Mouse (Mus musculus) bone marrow macrophage, adult 2 months (primary cell): ENCODE results near the gene Cdk8.

Source experiments
- CTCF ChIP-seq: IDR thresholded peaks from 2 replicates; pipeline ENCODE4 v1.5.1; 2012; ENCODE audit warnings: low read depth, mild to moderate bottlenecking, low read length, moderate library complexity
- POLR2A ChIP-seq: IDR thresholded peaks from 2 replicates; pipeline ENCODE4 v1.6.1; 2012; ENCODE audit warnings: mild to moderate bottlenecking, low read depth, low read length, borderline replicate concordance

DNA sequence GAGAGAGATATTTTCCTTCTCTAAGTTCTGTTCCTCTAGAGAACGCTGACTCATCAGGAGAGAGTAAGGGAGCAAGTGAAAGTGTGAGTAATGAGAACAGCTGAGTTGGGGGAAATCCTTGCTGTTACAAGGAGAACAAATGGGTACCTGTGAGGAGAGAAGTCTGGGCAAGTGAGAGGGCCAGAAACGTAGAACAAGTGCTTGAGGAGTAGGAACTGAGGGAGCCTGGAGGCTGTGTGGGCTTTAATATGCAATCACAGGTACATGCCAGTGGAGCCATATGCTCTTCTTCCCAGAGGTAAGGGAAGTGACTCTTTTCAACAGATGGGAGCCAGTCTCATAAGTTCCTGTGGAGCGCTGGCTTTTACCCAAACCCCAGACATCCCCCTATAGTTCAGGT, 118.2 kb downstream of the Cdk8 start:
- no peak for TF ChIP-seq POLR2A
- TF ChIP-seq CTCF, result no peak
